In the genomic region with DNA sequence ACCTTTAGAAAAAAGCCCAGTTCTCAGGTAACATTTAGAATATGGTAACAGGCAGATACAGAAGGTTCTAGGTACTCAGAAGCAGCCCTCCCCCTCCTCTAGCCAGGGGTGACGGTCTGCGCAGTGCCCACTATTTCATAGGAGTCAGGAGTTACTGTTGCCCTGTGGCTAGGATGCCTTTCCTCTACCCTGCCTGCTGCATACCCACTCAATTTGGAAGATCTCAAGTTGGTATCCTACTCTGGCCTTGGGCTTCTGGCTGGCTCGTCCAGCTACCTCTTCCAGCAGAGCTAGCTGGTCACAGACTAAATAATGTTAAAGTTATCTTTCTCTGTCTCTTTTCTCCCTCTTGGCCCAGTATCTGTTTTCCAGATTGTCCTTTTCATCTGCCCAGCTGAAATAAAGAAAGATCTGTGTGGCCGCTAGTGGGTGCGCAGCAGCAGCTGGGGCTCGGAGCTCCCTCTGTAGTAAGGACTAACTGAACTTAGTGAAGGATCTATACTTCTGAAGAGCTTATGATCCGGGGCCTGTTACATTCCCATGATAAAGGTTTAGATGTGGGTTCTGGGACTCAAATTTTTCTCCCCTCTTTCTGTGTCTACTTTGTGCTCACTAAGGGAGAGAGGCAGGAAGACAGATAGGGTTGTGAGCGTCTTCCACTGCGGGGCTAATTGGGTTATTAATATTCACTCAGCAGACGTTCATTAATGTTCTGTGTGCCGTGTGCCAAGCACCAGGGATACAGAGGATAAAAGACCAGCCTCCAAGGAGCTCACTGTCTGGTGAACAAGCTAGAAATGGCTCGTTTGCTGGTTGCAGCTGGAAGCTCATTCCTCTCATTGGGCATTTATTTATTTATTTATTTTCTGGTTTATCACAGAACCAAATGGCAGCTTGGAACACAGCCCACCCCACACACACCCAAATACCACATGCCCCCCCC, we compare ENCODE assay signal across 9 mouse cellular contexts. TPM values are rescaled to one million over a fixed set of nuclear protein-coding genes. Genes with fewer than 3 reads are reported as not detected.
DNase-seq lines count a peak whose midpoint lies in the region; ATAC-seq and TF ChIP-seq lines count a peak whose summit lies in the region.
"Had no signal": no experiment of that assay in that cellular context is flagged by ENCODE, and none has a peak within 500 bp of the region (broad histone marks: within the 10 kb centered on the region; RNA-seq: fewer than 3 reads in every experiment).

No protein-coding gene starts in this region.

- peaks cover 32% of the 10 kb centered on the region for H3K36me3 ChIP-seq in heart, adult 2 months (ENCODE audit: control insufficient read depth, insufficient read depth, low read length)
- peaks cover 49% of the 10 kb centered on the region for H3K36me3 ChIP-seq in embryonic facial prominence, embryonic 14.5 days (ENCODE audit: control insufficient read depth, insufficient read depth, low read length)
- H3K36me3 ChIP-seq in intestine, embryonic 16.5 days (ENCODE audit: control insufficient read depth, insufficient read depth, low read length) = 0 out of 2 replicates have a peak, but pooled peaks cover 7% of the 10 kb centered on the region

- no peaks in the 10 kb centered on the region for H3K27me3 ChIP-seq in heart, adult 2 months (ENCODE audit: control insufficient read depth, insufficient read depth, low read length)
- no peaks in the 10 kb centered on the region for H3K27me3 ChIP-seq in embryonic facial prominence, embryonic 14.5 days (replicated peaks; ENCODE audit: control insufficient read depth, insufficient read depth, low read length)
- H3K27me3 ChIP-seq in intestine, embryonic 16.5 days (replicated peaks; ENCODE audit: control insufficient read depth, insufficient read depth, low read length) = no peaks in the 10 kb centered on the region
- H3K27me3 ChIP-seq: Patski had no signal

- peak overlapping the region; percentile 94 for H3K4me2 ChIP-seq in embryonic facial prominence, embryonic 14.5 days (ENCODE audit: low read depth, low read length)
- H3K4me2 ChIP-seq in intestine, embryonic 16.5 days (ENCODE audit: low read depth, low read length) = peak overlapping the region; percentile 91

- no peak for DNase-seq in heart, adult 2 months
- DNase-seq in heart, postnatal 4 days = no peak
- DNase-seq in 3T3-L1 (ENCODE audit: low read depth, low spot score) = peak; percentile 61
- DNase-seq in embryonic facial prominence, embryonic 14.5 days (ENCODE audit: low spot score) = no peak
- no peak for DNase-seq in spleen, postnatal 14 days (ENCODE audit: low spot score in 2 of 2)
- no peak for DNase-seq in right cerebral cortex, postnatal 14 days

- peak overlapping the region; percentile 32 for H3K4me3 ChIP-seq in heart, adult 2 months
- peak overlapping the region; percentile 99 for H3K4me3 ChIP-seq in embryonic facial prominence, embryonic 14.5 days (ENCODE audit: low read depth, low read length)
- peak overlapping the region; percentile 81 for H3K4me3 ChIP-seq in intestine, embryonic 16.5 days (ENCODE audit: low read length)
- peak overlapping the region; percentile 11; the same call in 1 of the 2 replicates for H3K4me3 ChIP-seq in olfactory bulb, adult 2 months (ENCODE audit: insufficient read depth, low read depth, low read length)

- no peaks in the 10 kb centered on the region for H3K9me3 ChIP-seq in embryonic facial prominence, embryonic 14.5 days (ENCODE audit: control insufficient read depth, low read length)
- H3K9me3 ChIP-seq in intestine, embryonic 16.5 days (ENCODE audit: control insufficient read depth, low read length) = no peaks in the 10 kb centered on the region

- H3K27ac ChIP-seq in heart, adult 2 months = peak overlapping the region; percentile 20
- H3K27ac ChIP-seq in embryonic facial prominence, embryonic 14.5 days (replicated peaks; ENCODE audit: low read depth, low read length) = peak overlapping the region; percentile 100; the same call in 1 of the 2 replicates
- peak overlapping the region; percentile 100 for H3K27ac ChIP-seq in intestine, embryonic 16.5 days (ENCODE audit: low read length)
- H3K27ac ChIP-seq in olfactory bulb, adult 2 months (ENCODE audit: insufficient read depth, low read depth, low read length) = peak overlapping the region; percentile 36; the same call in 1 of the 2 replicates

- peak overlapping the region; percentile 60; the same call in 1 of the 2 replicates for H3K9ac ChIP-seq in heart, adult 2 months (ENCODE audit: low read depth, low read length)
- H3K9ac ChIP-seq in embryonic facial prominence, embryonic 14.5 days (ENCODE audit: low read depth, low read length) = peak overlapping the region; percentile 100
- peak overlapping the region; percentile 99 for H3K9ac ChIP-seq in intestine, embryonic 16.5 days (ENCODE audit: low read depth, low read length)

- TF ChIP-seq POLR2A in heart, adult 2 months (IDR thresholded peaks at IDR 0.05; ENCODE audit: insufficient read depth, low read depth, low read length) = no peak
- no peak for TF ChIP-seq POLR2A in olfactory bulb, adult 2 months (IDR thresholded peaks at IDR 0.05; ENCODE audit: insufficient read depth, low read depth, low read length)

- TF ChIP-seq CTCF in heart, adult 2 months (IDR thresholded peaks at IDR 0.05) = peak; percentile 56
- TF ChIP-seq CTCF in olfactory bulb, adult 2 months (IDR thresholded peaks at IDR 0.05; ENCODE audit: insufficient read depth, low read depth, low read length) = no peak

- 20% methylated on average over 12 of the region's 12 CpGs for WGBS in heart, adult 2 months
- 30% methylated on average over 12 of the region's 12 CpGs for WGBS in embryonic facial prominence, embryonic 14.5 days
- 28% methylated on average over 12 of the region's 12 CpGs for WGBS in intestine, embryonic 16.5 days
- 9% methylated on average over 12 of the region's 12 CpGs for WGBS in olfactory bulb, adult 2 months

- no peak for TF ChIP-seq EP300 in heart, adult 2 months (IDR thresholded peaks at IDR 0.05; ENCODE audit: insufficient read depth, low read depth, low read length)

- no peak for ATAC-seq in embryonic facial prominence, embryonic 14.5 days (ENCODE audit: low read depth)
- no peak for ATAC-seq in intestine, embryonic 16.5 days
- ATAC-seq: Patski had no signal

- intact Hi-C loops in heart, adult 2 months (cut with DNase I) = no loop called here

- H3K79me2 ChIP-seq in heart, adult 2 months (replicated peaks; ENCODE audit: control insufficient read depth, insufficient read depth, low read length) = peaks cover 5% of the 10 kb centered on the region; the same call in 1 of the 2 replicates

- peaks cover 17% of the 10 kb centered on the region for H3K4me1 ChIP-seq in heart, adult 2 months (ENCODE audit: control insufficient read depth, insufficient read depth, low read length)
- peaks cover 30% of the 10 kb centered on the region for H3K4me1 ChIP-seq in embryonic facial prominence, embryonic 14.5 days (ENCODE audit: control insufficient read depth, insufficient read depth, low read length)
- H3K4me1 ChIP-seq in intestine, embryonic 16.5 days (ENCODE audit: control insufficient read depth, insufficient read depth, low read length) = peaks cover 28% of the 10 kb centered on the region
- H3K4me1 ChIP-seq in olfactory bulb, adult 2 months (ENCODE audit: control insufficient read depth, insufficient read depth, low read length) = peaks cover 7% of the 10 kb centered on the region

RNA-seq across cellular contexts. Expression of gene Nedd4, which starts 2.5 kb away (rescaled TPM):
- total RNA-seq in heart, adult 2 months (2021) = 100 to 1,000 TPM; 317 to 357 TPM
- 129 and 289 TPM in 2 replicates for polyA plus RNA-seq in heart, adult 2 months (2012; rRNA removed)
- total RNA-seq in heart, postnatal 4 days (2021) = 100 to 1,000 TPM; 610 to 637 TPM
- polyA plus RNA-seq in embryonic facial prominence, embryonic 14.5 days (2014; fragmentation: Nextera tagmentation; extraction: Ambion mirVana) = 649 and 733 TPM in 2 replicates
- polyA plus RNA-seq in intestine, embryonic 16.5 days (2015; fragmentation: Nextera tagmentation; extraction: Ambion mirVana) = 397 and 409 TPM in 2 replicates
- 216 and 232 TPM in 2 replicates for polyA plus RNA-seq in olfactory bulb, adult 2 months (2012; ENCODE audit: insufficient read depth, insufficient read length, low replicate concordance, missing spikeins)

Comparison
In these comparisons a context has a peak if more than half of its experiments do, and no peak if none do; other contexts are left out.
1. H3K27ac ChIP-seq: peak in every context shown above with its lines; median percentile 100 in embryonic facial prominence, embryonic 14.5 days; 100 in intestine, embryonic 16.5 days; 36 in olfactory bulb, adult 2 months; 20 in heart, adult 2 months.
2. H3K4me3 ChIP-seq: peak in every context shown above with its lines; median percentile 99 in embryonic facial prominence, embryonic 14.5 days; 81 in intestine, embryonic 16.5 days; 32 in heart, adult 2 months; 11 in olfactory bulb, adult 2 months.